Mouse (Mus musculus) midbrain, embryonic 12.5 days (tissue): ENCODE measurements around the gene Grik4. TPM values are rescaled to one million over a fixed set of nuclear protein-coding genes. Genes with fewer than 3 reads are reported as not detected.

ENCODE experiments used
- ATAC-seq: fragments of 200-750 bp; cut with Nextera tagmentation; 2 replicates; pipeline ENCODE4 v1.8.0; 2017; ENCODE audit warnings: low read depth, moderate TSS enrichment, moderate library complexity; ENCODE audit not compliant: low FRiP score
- H3K27ac ChIP-seq: fragments of 300-500 bp; sonication (generic); replicated peaks from 2 replicates; pipeline ENCODE4 v1.5.1; 2016; ENCODE audit warnings: mild to moderate bottlenecking
- H3K27me3 ChIP-seq: fragments of 300-500 bp; sonication (generic); 2 replicates; pipeline ENCODE4 v1.6.1; 2016; ENCODE audit warnings: mild to moderate bottlenecking
- H3K36me3 ChIP-seq: fragments of 300-500 bp; sonication (generic); 2 replicates; pipeline ENCODE4 v1.6.1; 2016
- H3K4me1 ChIP-seq: fragments of 300-500 bp; sonication (generic); 2 replicates; pipeline ENCODE4 v1.6.1; 2016
- H3K4me2 ChIP-seq: fragments of 300-500 bp; sonication (generic); replicated peaks from 2 replicates; pipeline ENCODE4 v1.6.1; 2016; ENCODE audit warnings: mild to moderate bottlenecking, moderate library complexity
- H3K4me3 ChIP-seq: fragments of 300-500 bp; sonication (generic); 2 replicates; pipeline ENCODE4 v1.5.1; 2016; ENCODE audit warnings: mild to moderate bottlenecking
- H3K9ac ChIP-seq: fragments of 300-500 bp; sonication (generic); replicated peaks from 2 replicates; pipeline ENCODE4 v1.6.1; 2016; ENCODE audit warnings: mild to moderate bottlenecking, moderate library complexity
- H3K9me3 ChIP-seq: fragments of 300-500 bp; sonication (generic); 2 replicates; pipeline ENCODE4 v1.6.1; 2016; ENCODE audit warnings: mild to moderate bottlenecking
- WGBS: fragments of 180-500 bp; shearing (Covaris S2); methylation state at CpG from one replicate; pipeline ENCODE4 v1.1.7; 2016; 5-methylcytosine and 5-hydroxymethylcytosine counted together
- polyA plus RNA-seq: library from polyadenylated mRNA; unstranded; fragments of >200 nt; fragmentation: Nextera tagmentation; extraction: Ambion mirVana; gene quantifications from 2 replicates; pipeline ENCODE4 v1.2.1, GENCODE M21; 2016

Grik4 gene
- polyA plus RNA-seq, 1 experiment from 2014 or later, result 3.6 TPM

- H3K9me3 ChIP-seq, result peaks cover 4% of the 10 kb centered on the region; the same call in 1 of the 2 replicates
- H3K27ac ChIP-seq, result no peak overlapping the region
- no peak overlapping the region for H3K4me3 ChIP-seq
- H3K9ac ChIP-seq, result no peak overlapping the region
- no peaks in the 10 kb centered on the region for H3K4me1 ChIP-seq
- no peak for ATAC-seq
- no peak overlapping the region for H3K4me2 ChIP-seq
- no peaks in the 10 kb centered on the region for H3K27me3 ChIP-seq
- no peaks in the 10 kb centered on the region for H3K36me3 ChIP-seq
- 80% methylated on average over 9 of the region's 9 CpGs for WGBS
These were observed 452.5 kb downstream of the Grik4 start for GRCm38 (mm10) chr9:42491780-42492179.

- Histone ChIP-seq H3K27me3 (no peaks in the 10 kb centered on the region), H3K9me3 (no peaks in the 10 kb centered on the region), H3K4me1 (no peaks in the 10 kb centered on the region), H3K9ac (no peak overlapping the region), H3K36me3 (no peaks in the 10 kb centered on the region), H3K4me3 (no peak overlapping the region), H3K4me2 (no peak overlapping the region), H3K27ac (no peak overlapping the region)
- no peak for ATAC-seq
- 86% methylated on average over 16 of the region's 16 CpGs for WGBS
These were observed 453.5 kb downstream of the Grik4 start for GRCm38 (mm10) chr9:42490589-42491382.

- H3K4me3 ChIP-seq, result no peak overlapping the region
- H3K4me2 ChIP-seq, result no peak overlapping the region
- H3K9me3 ChIP-seq, result no peaks in the 10 kb centered on the region
- no peaks in the 10 kb centered on the region for H3K36me3 ChIP-seq
- no peak overlapping the region for H3K27ac ChIP-seq
- WGBS, result 96% methylated on average over 1 of the region's 1 CpGs
- no peak for ATAC-seq
- no peak overlapping the region for H3K9ac ChIP-seq
- no peaks in the 10 kb centered on the region for H3K27me3 ChIP-seq
- H3K4me1 ChIP-seq, result no peaks in the 10 kb centered on the region
These were observed 456.2 kb downstream of the Grik4 start for GRCm38 (mm10) chr9:42488071-42488470.

DNA sequence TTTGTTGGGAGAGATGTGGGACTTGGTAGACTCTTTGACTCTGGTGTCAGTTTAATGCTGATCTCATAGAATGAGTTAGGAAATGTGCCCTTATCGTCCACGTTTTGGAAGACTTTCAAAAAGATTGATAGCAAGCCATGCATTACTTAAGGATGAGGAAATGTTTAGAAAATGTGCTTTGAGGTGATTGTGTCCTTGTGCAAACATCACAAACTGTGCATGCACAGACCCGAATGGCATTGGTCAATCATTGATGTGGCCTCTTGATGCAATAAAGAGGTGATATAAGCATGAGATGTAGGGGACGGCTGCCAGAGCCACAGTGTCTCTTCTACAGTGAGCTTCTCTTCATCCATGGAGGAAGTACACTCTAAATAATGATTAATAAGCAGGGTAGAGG, 457.4 kb downstream of the Grik4 start:
- Histone ChIP-seq H3K27me3 (no peaks in the 10 kb centered on the region), H3K36me3 (no peaks in the 10 kb centered on the region), H3K27ac (no peak overlapping the region), H3K4me1 (no peaks in the 10 kb centered on the region), H3K4me2 (no peak overlapping the region), H3K9ac (no peak overlapping the region), H3K9me3 (no peaks in the 10 kb centered on the region), H3K4me3 (no peak overlapping the region)
- WGBS, result 84% methylated on average over 4 of the region's 4 CpGs
- ATAC-seq, result no peak

GRCm38 (mm10) chr9:42484667-42485066, 459.6 kb downstream of the Grik4 start:
- no peak overlapping the region for H3K4me3 ChIP-seq
- 97% methylated on average over 1 of the region's 1 CpGs for WGBS
- H3K4me1 ChIP-seq, result no peaks in the 10 kb centered on the region
- no peaks in the 10 kb centered on the region for H3K9me3 ChIP-seq
- H3K27ac ChIP-seq, result no peak overlapping the region
- H3K4me2 ChIP-seq, result no peak overlapping the region
- H3K36me3 ChIP-seq, result no peaks in the 10 kb centered on the region
- no peak overlapping the region for H3K9ac ChIP-seq
- H3K27me3 ChIP-seq, result no peaks in the 10 kb centered on the region
- no peak for ATAC-seq

GRCm38 (mm10) chr9:42482944-42483343, 461.3 kb downstream of the Grik4 start:
- no peak overlapping the region for H3K4me3 ChIP-seq
- no peak overlapping the region for H3K4me2 ChIP-seq
- 87% methylated on average over 1 of the region's 1 CpGs for WGBS
- no peak for ATAC-seq
- H3K9me3 ChIP-seq, result no peaks in the 10 kb centered on the region
- H3K27me3 ChIP-seq, result no peaks in the 10 kb centered on the region
- no peaks in the 10 kb centered on the region for H3K4me1 ChIP-seq
- no peaks in the 10 kb centered on the region for H3K36me3 ChIP-seq
- H3K9ac ChIP-seq, result no peak overlapping the region
- no peak overlapping the region for H3K27ac ChIP-seq

GRCm38 (mm10) chr9:42476166-42476565, 468.1 kb downstream of the Grik4 start:
- Histone ChIP-seq H3K4me2 (no peak overlapping the region), H3K4me1 (peaks cover 7% of the 10 kb centered on the region), H3K27me3 (0 out of 2 replicates have a peak, but pooled peaks cover 8% of the 10 kb centered on the region), H3K9me3 (no peaks in the 10 kb centered on the region), H3K9ac (no peak overlapping the region), H3K36me3 (no peaks in the 10 kb centered on the region), H3K27ac (no peak overlapping the region), H3K4me3 (no peak overlapping the region)
- 88% methylated on average over 4 of the region's 4 CpGs for WGBS
- ATAC-seq, result no peak

DNA sequence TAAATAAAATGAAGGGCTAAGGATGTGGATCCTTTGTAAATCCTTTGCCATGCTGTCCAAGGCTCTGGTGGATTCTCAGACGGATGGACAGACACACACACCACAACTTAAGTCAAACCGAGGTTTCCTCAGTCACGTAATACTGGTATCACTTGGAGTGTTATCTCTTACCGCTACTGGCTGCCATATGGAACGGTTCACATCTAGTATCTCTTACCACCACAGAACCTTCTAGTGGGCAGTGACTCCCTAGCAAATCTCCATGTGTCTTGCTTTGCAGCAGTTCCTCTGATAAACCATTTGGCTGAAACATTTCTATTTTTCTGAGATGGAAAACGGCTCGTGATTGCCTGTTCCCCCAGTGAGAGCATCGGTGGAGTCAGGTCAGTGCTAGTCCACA, 470.0 kb downstream of the Grik4 start:
- Histone ChIP-seq H3K4me3 (no peak overlapping the region), H3K27me3 (0 out of 2 replicates have a peak, but pooled peaks cover 8% of the 10 kb centered on the region), H3K36me3 (peaks cover 8% of the 10 kb centered on the region), H3K9me3 (no peaks in the 10 kb centered on the region), H3K27ac (no peak overlapping the region), H3K9ac (no peak overlapping the region), H3K4me1 (peaks cover 17% of the 10 kb centered on the region), H3K4me2 (no peak overlapping the region)
- WGBS, result 88% methylated on average over 8 of the region's 8 CpGs
- no peak for ATAC-seq

DNA sequence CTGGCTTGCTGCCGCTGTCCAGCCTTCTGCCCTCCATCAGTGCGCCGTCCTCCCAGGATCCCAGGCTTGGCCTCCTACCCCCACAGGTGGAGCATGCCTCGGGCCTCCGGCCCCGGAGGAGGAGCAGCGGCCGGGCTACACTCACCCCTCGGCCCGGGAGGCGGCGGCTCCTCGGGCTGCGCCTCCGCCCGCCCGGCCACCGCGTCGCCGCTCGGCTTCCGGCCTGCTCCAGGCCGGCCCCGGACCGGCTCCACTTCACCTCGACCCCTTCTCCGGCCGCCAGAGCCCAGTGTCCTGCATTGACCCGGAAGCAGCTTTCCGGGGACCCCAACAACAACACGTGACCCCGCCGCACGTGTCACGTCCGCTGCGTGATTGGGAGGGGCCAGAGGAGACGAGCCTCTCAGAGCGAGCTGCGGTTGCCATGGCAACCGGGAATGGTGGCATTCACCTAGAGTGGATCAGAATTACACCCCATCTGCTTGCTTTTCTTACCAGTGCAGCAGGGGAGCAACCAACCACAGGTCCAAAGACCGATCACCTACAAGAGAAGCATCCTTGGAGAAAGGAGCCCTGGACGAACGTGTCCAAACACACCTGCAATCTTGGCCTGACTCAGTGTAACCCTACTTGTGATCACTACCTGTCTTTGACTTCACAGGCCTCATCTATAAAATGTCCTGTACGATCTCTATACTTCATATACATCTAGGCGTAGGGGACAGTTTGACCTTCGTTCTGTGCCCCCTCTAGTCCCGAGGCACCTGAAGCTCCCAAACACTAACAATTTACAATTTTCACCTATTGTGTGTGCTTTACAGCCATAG, 472.2 kb downstream of the Grik4 start:
- 6% methylated on average over 49 of the region's 49 CpGs for WGBS
- H3K27ac ChIP-seq, result peak overlapping the region; percentile 63
- H3K4me2 ChIP-seq, result peak overlapping the region; percentile 90
- peaks cover 17% of the 10 kb centered on the region for H3K4me1 ChIP-seq
- H3K9ac ChIP-seq, result peak overlapping the region; percentile 93
- no peaks in the 10 kb centered on the region for H3K9me3 ChIP-seq
- H3K36me3 ChIP-seq, result peaks cover 10% of the 10 kb centered on the region
- peak; percentile 96 for ATAC-seq
- peak overlapping the region; percentile 97 for H3K4me3 ChIP-seq
- H3K27me3 ChIP-seq, result 0 out of 2 replicates have a peak, but pooled peaks cover 8% of the 10 kb centered on the region

DNA sequence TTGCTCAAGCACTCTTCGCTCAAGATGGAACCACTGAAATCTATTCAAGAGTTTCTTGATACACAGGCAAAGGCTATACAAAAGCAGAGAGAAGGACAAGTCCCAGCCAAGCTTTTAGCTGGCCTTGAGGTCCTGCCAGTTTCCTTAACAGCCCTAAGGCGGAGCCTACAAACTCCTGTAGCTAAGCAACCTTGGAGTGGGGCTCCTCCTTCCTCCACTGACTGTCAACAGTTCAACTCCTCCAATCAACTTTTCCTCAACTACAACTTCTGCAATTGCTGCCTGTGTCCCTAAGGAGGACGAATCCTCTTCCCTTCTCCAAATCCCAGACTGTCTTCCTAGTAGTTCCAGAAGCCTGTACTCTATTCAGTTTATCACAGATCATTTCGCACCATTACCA, 473.1 kb downstream of the Grik4 start:
- Histone ChIP-seq H3K4me2 (peak overlapping the region; percentile 90), H3K4me3 (peak overlapping the region; percentile 97), H3K9me3 (no peaks in the 10 kb centered on the region), H3K27me3 (0 out of 2 replicates have a peak, but pooled peaks cover 8% of the 10 kb centered on the region), H3K36me3 (peaks cover 10% of the 10 kb centered on the region), H3K27ac (no peak overlapping the region), H3K4me1 (peaks cover 17% of the 10 kb centered on the region), H3K9ac (peak overlapping the region; percentile 93)
- no peak for ATAC-seq
- WGBS, result 49% methylated on average over 4 of the region's 4 CpGs

- 93% methylated on average over 15 of the region's 15 CpGs for WGBS
- no peak for ATAC-seq
These were observed 475.0 kb downstream of the Grik4 start for GRCm38 (mm10) chr9:42469323-42469722.

DNA sequence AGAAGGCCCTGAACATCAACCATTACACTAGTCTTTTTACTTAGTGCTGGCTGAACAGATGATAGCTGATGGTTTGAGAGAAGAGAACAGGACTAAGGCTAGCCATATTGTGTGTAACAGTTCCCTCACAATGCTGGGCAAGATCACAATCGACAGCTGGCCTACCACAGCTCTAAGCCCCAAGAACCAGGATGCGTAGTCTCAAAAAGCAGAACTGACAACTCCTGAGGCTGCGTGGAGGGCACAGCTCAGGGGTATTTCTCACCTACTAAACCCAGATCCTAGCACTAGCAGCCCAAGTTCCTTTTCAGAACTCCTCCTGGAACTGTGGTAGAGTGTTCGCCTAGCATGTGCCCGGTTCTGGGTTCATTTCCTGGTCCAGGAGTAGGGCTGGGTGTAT, 475.9 kb downstream of the Grik4 start:
- H3K9me3 ChIP-seq, result no peaks in the 10 kb centered on the region
- H3K36me3 ChIP-seq, result peaks cover 10% of the 10 kb centered on the region
- no peak overlapping the region for H3K9ac ChIP-seq
- H3K4me1 ChIP-seq, result peaks cover 25% of the 10 kb centered on the region
- WGBS, result 95% methylated on average over 5 of the region's 5 CpGs
- H3K27ac ChIP-seq, result no peak overlapping the region
- ATAC-seq, result no peak
- no peak overlapping the region for H3K4me2 ChIP-seq
- H3K27me3 ChIP-seq, result 0 out of 2 replicates have a peak, but pooled peaks cover 3% of the 10 kb centered on the region
- no peak overlapping the region for H3K4me3 ChIP-seq

More at GRCm38 (mm10) chr9:42469323-42469722, 475.0 kb downstream of the Grik4 start:
- peaks cover 10% of the 10 kb centered on the region for H3K36me3 ChIP-seq
- no peak overlapping the region for H3K4me3 ChIP-seq
- H3K27me3 ChIP-seq, result 0 out of 2 replicates have a peak, but pooled peaks cover 8% of the 10 kb centered on the region
- no peak overlapping the region for H3K27ac ChIP-seq
- peaks cover 18% of the 10 kb centered on the region for H3K4me1 ChIP-seq
- no peak overlapping the region for H3K9ac ChIP-seq
- H3K4me2 ChIP-seq, result no peak overlapping the region
- H3K9me3 ChIP-seq, result no peaks in the 10 kb centered on the region
